Mouse (Mus musculus) C2C12 (cell line): ENCODE measurements around the gene Emp2.

Source experiments
- CEBPB ChIP-seq: IDR thresholded peaks from one replicate; pipeline ENCODE4 v1.6.1; 2011; ENCODE audit warnings: low read depth, mild to moderate bottlenecking, control low read depth, moderate library complexity
- CTCF ChIP-seq: IDR thresholded peaks from one replicate; pipeline ENCODE4 v1.5.1; 2011; ENCODE audit not compliant: control insufficient read depth, insufficient read depth, insufficient read length
- MAX ChIP-seq: IDR thresholded peaks from one replicate; pipeline ENCODE4 v1.6.1; 2011; ENCODE audit warnings: mild to moderate bottlenecking, control low read depth

DNA sequence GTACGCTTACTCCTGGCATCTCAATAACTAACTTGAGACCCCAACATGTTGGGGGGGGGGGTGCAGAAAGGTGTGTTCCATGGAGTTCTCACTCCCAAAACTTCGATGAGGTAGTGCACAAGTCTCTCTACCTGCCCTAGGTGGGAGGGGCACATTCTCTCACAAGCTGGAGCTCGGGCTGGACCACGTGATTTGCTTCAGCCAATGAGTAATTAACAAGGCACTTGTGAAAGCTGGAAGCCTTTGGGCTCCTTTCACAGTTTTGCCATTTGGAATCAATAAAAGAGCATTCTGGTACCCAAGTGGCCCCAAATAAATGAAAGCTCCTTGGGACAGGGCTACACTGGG, 3.4 kb upstream of the Emp2 start:
- TF ChIP-seq CTCF (no peak), CEBPB (no peak), MAX (no peak)
